Mouse (Mus musculus) erythroblast, embryonic 14.5 days (primary cell): ENCODE data around the gene Tle3.

ENCODE experiments used
- GATA1 ChIP-seq: IDR thresholded peaks from 2 replicates; pipeline ENCODE4 v1.6.1; 2012; ENCODE audit warnings: low read length, inconsistent platforms, mixed read lengths
- TAL1 ChIP-seq: IDR thresholded peaks from 3 replicates; pipeline ENCODE4 v1.6.1; 2012; ENCODE audit warnings: low read length, inconsistent platforms, mixed read lengths

DNA sequence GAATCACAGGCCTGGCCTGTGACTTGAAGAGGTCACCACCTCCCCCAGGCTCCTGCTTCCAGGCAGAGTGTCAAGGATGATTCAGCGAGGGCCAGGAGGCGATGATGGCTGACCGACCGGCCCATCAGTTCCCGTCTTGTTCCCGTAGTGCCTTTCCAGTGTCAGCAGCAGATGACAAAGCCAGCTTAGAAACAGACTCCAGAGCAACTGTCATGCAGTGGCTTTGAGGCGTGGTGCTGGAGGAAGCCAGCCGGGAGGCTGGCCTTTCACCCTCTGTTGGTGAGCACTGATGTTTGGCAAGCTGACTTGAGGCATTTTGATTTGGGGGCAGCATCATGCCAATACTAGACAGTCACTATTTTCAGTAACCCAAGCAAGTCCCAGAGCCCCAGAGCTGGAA lies 6.3 kb downstream of the Tle3 start:
- TF ChIP-seq TAL1: no peak
- TF ChIP-seq GATA1: no peak
